Mouse (Mus musculus): Measurements from ENCODE around the gene Ehd4.

The Ehd4 gene

GRCm38 (mm10) chr2:120144390-120144789 is 10.0 kb downstream of the Ehd4 start:
- no peak for DNase-seq (ENCODE audit: low spot score)

- no peak for DNase-seq (ENCODE audit: low spot score)
Measured at GRCm38 (mm10) chr2:120142336-120142735, 12.1 kb downstream of the Ehd4 start.

DNA sequence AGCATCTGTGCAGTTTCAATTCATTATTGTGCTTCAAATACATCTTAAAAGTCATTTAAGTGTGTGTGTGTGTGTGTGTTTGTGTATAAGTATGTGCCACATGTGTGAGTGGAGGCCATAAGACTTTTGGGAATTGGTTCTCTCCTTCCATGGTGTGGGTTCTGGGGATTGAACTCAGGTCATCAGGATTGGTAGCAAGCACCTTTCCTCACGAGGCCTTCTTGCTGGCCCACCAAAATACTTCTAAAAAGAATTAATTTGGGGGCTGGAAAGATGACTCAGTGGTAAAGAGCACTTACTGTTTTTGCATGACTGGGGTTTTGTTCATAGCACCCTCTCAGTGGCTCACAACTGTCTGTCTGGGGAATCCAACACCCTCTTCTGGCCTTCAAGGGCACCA is 12.7 kb downstream of the Ehd4 start:
- no peak for DNase-seq (ENCODE audit: low spot score)

DNA sequence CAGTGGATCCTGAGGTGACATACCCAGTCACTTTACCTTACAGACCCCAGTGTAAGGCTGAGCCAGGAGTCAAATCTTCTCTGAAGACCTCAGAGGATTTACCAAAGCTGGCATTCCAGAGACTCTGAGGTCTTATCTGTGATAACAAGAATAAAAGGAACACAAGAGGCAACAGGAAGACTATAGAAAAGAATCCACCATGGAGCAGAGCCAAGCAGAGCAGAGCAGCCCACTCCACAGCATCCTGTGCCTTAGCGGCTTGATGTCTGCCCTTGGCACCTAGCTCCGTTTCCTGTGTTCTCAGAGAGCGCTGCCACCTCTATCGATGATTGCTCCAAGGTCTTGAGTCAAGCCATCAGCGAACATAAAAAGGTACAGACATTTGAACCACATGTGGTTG is 14.1 kb downstream of the Ehd4 start:
- no peak for DNase-seq (ENCODE audit: low spot score)

GRCm38 (mm10) chr2:120139091-120139490 is 15.3 kb downstream of the Ehd4 start:
- no peak for DNase-seq (ENCODE audit: low spot score)

DNA sequence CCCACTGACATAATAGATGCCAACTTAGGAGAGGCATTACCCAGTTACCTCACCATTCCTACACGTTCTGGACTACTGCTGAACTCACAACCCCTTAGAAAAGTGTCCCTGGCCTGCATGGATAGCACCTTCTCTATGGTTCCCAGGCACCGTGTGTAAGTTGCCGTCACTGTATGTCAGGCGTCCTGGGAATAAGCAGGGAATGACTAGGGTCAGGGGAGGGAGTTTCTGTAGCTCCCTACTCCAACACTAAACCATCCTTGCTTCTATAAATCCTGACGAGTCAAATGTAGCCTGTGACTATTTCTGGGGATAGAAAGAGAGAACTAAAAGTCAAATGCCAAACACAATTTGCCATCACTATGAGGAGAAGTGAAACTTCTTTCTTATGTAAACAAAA is 17.1 kb downstream of the Ehd4 start:
- DNase-seq (ENCODE audit: low spot score), result no peak

- DNase-seq (ENCODE audit: low spot score), result no peak
Measured at GRCm38 (mm10) chr2:120134453-120135075, 19.8 kb downstream of the Ehd4 start.

GRCm38 (mm10) chr2:120131881-120132280 is 22.5 kb downstream of the Ehd4 start:
- DNase-seq (ENCODE audit: low spot score), result no peak

GRCm38 (mm10) chr2:120129252-120129908 is 25.0 kb downstream of the Ehd4 start:
- no peak for DNase-seq (ENCODE audit: low spot score)

- no peak for DNase-seq (ENCODE audit: low spot score)
Measured at GRCm38 (mm10) chr2:120128611-120129051, 25.8 kb downstream of the Ehd4 start.

GRCm38 (mm10) chr2:120128011-120128410 is 26.4 kb downstream of the Ehd4 start:
- DNase-seq (ENCODE audit: low spot score), result no peak

DNA sequence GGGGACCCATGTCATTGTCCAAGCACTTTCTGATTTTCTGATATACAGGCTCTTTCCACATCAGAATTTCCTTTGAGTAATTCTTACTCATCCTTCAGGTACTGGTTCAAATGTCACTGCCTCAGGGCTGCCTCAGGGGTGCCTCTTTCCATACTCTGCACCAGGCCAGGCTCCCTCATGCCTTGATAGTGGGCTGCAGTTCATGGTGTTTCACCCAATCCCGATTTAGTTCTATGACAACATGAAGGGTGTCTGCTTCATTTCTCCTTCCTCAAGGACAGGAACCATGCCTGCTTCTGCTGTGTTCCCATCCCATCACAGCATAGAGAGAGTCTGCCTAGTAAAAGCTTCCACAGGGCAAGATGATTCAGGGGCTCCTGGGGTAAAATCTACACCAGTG is 27.5 kb downstream of the Ehd4 start:
- no peak for DNase-seq (ENCODE audit: low spot score)

GRCm38 (mm10) chr2:120126408-120126807 is 28.0 kb downstream of the Ehd4 start:
- DNase-seq (ENCODE audit: low spot score), result no peak

GRCm38 (mm10) chr2:120125461-120125860 is 28.9 kb downstream of the Ehd4 start:
- DNase-seq (ENCODE audit: low spot score), result no peak

GRCm38 (mm10) chr2:120124946-120125345 is 29.5 kb downstream of the Ehd4 start:
- no peak for DNase-seq (ENCODE audit: low spot score)

DNA sequence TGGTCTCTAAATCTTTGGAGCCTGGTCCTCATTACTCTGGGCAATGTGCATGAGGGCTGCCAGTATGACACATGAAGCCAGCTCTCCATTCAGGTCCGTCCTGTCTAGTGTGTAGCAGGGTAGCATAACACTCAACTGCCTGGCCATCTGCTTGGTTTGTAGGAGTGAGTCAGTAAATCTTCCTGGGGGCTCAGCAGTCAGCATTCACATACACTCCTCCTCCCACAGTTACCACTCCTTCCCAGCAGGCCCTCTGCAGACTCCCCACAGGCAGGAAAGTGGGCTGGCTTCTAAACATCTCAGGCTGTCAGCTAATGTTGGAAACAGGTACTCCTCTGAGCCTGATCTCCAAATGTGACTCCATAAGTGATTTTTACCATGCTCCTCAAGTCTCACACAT is 30.3 kb downstream of the Ehd4 start:
- DNase-seq (ENCODE audit: low spot score), result no peak

DNA sequence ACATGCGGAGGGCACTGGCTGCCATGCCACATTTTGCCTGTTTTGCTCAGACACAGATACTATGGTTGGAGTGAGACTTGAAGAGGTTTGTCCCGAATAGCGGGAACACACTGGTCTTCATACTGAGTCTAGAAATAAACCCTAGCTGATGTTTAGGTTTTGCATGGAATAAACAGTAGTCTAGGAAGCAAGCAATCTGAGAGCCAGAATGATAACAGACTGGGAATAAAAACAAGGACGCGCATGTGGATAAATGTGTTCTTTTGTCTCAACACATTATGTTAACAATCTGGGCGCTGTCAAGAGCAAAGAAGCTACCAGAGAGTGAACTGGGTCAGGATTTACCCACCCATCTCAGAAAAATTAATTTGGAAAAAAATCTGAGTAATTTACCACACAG is 31.4 kb downstream of the Ehd4 start:
- DNase-seq (ENCODE audit: low spot score), result no peak

- DNase-seq (ENCODE audit: low spot score), result no peak
Measured at GRCm38 (mm10) chr2:120117346-120117745, 37.1 kb downstream of the Ehd4 start.

DNA sequence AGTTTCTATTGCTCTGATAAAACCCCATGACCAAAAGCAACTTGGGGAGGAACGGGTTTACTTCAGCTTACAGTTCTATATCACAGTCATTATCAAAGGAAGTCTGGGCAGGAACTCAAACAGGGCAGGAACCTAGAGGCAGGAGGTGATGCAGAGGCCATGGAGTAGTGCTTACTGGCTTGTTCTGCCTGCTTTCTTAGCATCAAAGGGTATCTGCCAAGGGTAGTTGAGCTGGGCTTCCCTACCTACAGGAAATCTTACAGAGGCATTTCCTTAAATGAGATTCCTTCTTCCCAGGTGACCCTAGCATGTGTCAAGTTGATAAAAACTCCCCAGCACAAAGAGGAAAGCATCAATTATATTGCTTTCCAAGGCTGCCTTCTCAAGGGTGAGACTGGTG is 38.0 kb downstream of the Ehd4 start:
- DNase-seq (ENCODE audit: low spot score), result no peak

DNA sequence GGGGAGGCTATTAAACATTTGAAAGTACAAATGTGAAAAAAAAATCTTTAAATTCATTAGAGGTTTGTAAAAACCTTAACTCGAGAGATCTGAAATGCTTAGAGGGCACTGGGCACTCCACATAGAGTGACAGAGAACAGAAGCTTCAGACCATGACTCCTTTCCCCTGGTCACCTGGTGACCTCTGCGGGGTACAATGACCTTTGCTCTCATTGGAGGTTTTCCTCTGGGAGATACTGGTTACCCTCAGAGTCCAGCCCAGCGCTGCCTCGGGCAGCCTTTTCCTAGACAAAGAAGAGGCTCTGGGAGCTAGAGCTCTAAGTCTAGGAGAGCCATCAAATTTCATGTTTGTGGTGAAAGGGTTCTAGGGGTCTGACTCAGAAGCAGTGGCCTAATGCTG is 39.4 kb downstream of the Ehd4 start:
- DNase-seq (ENCODE audit: low spot score), result no peak

DNA sequence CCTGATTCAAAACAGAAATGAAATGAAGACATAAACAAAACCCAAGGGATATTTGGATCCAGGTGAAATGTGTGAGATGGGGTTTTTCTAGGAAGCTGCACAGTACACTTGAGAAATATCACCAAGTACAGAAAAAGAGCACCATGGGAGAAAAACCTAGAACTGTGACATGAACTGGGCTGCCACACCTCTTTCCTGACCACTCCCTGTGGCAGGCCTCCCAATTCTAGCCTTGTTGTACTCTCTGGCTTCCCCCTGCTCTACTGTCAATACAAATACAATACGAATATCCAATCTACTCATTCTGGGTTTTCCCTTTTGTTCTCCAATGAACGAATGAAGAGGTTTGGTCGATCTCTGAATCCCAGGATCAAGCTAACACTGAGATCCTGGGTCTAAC is 40.4 kb downstream of the Ehd4 start:
- DNase-seq (ENCODE audit: low spot score), result no peak

DNA sequence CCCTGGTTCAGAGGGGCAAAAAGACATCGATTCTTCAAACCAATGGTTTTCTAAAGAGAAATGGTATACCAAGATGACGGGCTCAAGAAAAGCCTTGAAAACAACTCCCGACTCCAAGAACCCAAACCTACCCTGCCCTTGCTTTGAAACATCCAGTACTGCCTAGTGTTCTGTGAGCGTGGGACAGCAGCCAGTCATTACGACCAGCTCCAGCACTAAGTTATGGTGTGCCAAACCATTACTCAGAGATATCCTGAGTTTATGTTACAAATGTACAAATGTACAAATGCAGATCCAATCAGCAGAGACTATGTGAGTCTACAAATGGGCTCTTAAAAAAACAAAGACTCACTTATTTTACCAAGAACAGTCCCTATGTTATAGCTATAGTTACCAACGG is 40.9 kb downstream of the Ehd4 start:
- no peak for DNase-seq (ENCODE audit: low spot score)

DNA sequence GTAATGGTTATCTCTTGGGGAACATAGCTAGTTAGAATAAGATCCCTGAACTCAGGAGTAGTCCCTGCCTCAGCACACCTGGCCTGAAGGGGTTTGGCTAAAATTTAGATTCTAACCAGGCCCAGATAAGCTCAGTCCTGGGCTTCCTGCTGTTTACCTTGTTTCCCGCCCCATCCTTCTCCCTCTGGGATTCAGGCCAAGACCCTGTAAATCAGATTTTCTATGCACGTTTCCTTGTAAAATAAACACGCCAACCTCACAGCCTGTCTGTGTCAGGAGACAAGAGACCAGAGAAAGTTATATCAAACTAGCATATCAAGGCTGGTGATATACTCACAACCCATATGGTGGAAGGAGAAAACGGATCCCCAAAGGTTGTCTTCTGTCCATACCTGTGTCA is 42.8 kb downstream of the Ehd4 start:
- DNase-seq (ENCODE audit: low spot score), result no peak

- DNase-seq (ENCODE audit: low spot score), result no peak
Measured at GRCm38 (mm10) chr2:120111172-120111571, 43.2 kb downstream of the Ehd4 start.

Measured in urinary bladder, postnatal 25 days (tissue).